In genomic region chr2:163467585-163467984, GRCm38 (mm10) we compare ENCODE assay signal across 25 mouse cellular contexts. TPM values are rescaled to one million over a fixed set of nuclear protein-coding genes. Genes with fewer than 3 reads are reported as not detected.
DNase-seq lines count a peak whose midpoint lies in the region; ATAC-seq and TF ChIP-seq lines count a peak whose summit lies in the region.
"Had no signal": no experiment of that assay in that cellular context is flagged by ENCODE, and none has a peak within 500 bp of the region (broad histone marks: within the 10 kb centered on the region; RNA-seq: fewer than 3 reads in every experiment).

No protein-coding gene starts in this region.

- ATAC-seq in megakaryocyte-erythroid progenitor cell, adult 5-6 weeks (replicated peaks; ENCODE audit: low FRiP score, low TSS enrichment, poor library complexity, severe bottlenecking): no peak
- ATAC-seq: CD4-positive, CD25-positive, alpha-beta regulatory T cell, adult 4 months; forebrain, embryonic 15.5 days; intestine, embryonic 16.5 days had no signal

- H3K27ac ChIP-seq in gastrocnemius, adult 2 months: peak overlapping the region; percentile 92
- H3K27ac ChIP-seq: embryonic facial prominence, embryonic 12.5 days; forebrain, embryonic 15.5 days; hindbrain, embryonic 10.5 days; hindbrain, embryonic 14.5 days had no signal

- intact Hi-C loops in gastrocnemius, adult 2 months (cut with DNase I): no loop called here

- no peak for TF ChIP-seq CTCF in gastrocnemius, adult 2 months (IDR thresholded peaks at IDR 0.05)

- H3K4me3 ChIP-seq in gastrocnemius, adult 2 months: peak overlapping the region; percentile 5; the same call in 1 of the 2 replicates
- H3K4me3 ChIP-seq: embryonic facial prominence, embryonic 12.5 days; forebrain, embryonic 15.5 days; heart, embryonic 12.5 days; hindbrain, embryonic 10.5 days had no signal

- DNase-seq in adrenal gland, adult (ENCODE audit: inconsistent age in 2 of 2, low spot score in 1 of 2): peak; percentile 74 to 90
- no peak for DNase-seq in adrenal gland, postnatal 4 days (ENCODE audit: low spot score in 2 of 2)
- no peak for DNase-seq in gastrocnemius, adult 2 months
- DNase-seq in gastrocnemius, adult 18-20 months (ENCODE audit: low spot score): no peak
- peak; percentile 82 for DNase-seq in adrenal gland, adult 2 months
- peak; percentile 32 for DNase-seq in adrenal gland, postnatal 25 days
- DNase-seq: B cell, adult 2 months; cerebellum, postnatal 10 days; gastrocnemius, postnatal 25 days; kidney, adult 2 months had no signal

RNA-seq across cellular contexts. Expression of gene Fitm2, which starts 4.8 kb away (rescaled TPM):
- 10 to 100 TPM; 41.4 to 46.4 TPM for total RNA-seq in adrenal gland, postnatal 4 days (2021)
- 100 to 1,000 TPM in 1 of 2 experiments, 10 to 100 TPM in 1; 73.8 to 106 TPM for total RNA-seq in gastrocnemius, adult 2 months (2021)
- 10 to 100 TPM; 76.5 TPM for total RNA-seq in gastrocnemius, adult 18-20 months (2021)
- total RNA-seq in adrenal gland, adult 2 months (2021): 100 to 1,000 TPM in 1 of 2 experiments, 10 to 100 TPM in 1; 88.8 to 102 TPM
- polyA plus RNA-seq in adrenal gland, adult 2 months (2012; rRNA removed): 58.7 and 60.9 TPM in 2 replicates
- 61.2 and 74.5 TPM in 2 replicates for total RNA-seq in adrenal gland, postnatal 25 days (2021)
- 3.3 and 6.6 TPM in 2 replicates for total RNA-seq in megakaryocyte-erythroid progenitor cell, adult 5-6 weeks (2014; fragmentation: Nextera tagmentation)
- 6.2 and 8.8 TPM in 2 replicates for total RNA-seq in megakaryocyte-erythroid progenitor cell, adult 5-6 weeks (2017)

RNA-seq across cellular contexts. Expression of gene R3hdml, which starts 24.5 kb away (rescaled TPM):
- 1 to 10 TPM in 1 of 2 experiments, not detected in 1; 4.6 TPM for total RNA-seq in adrenal gland, postnatal 4 days (2021)
- not detected for total RNA-seq in gastrocnemius, adult 2 months (2021)
- total RNA-seq in gastrocnemius, adult 18-20 months (2021): not detected
- not detected for total RNA-seq in adrenal gland, adult 2 months (2021)
- not detected in 2 replicates for polyA plus RNA-seq in adrenal gland, adult 2 months (2012; rRNA removed)
- not detected in 2 replicates for total RNA-seq in adrenal gland, postnatal 25 days (2021)
- total RNA-seq in megakaryocyte-erythroid progenitor cell, adult 5-6 weeks (2014; fragmentation: Nextera tagmentation): not detected in 2 replicates
- not detected in 2 replicates for total RNA-seq in megakaryocyte-erythroid progenitor cell, adult 5-6 weeks (2017)
- total RNA-seq: G1E; gastrocnemius, postnatal 25 days; granulocyte monocyte progenitor cell, adult 5-6 weeks; heart, postnatal 25 days had no signal
- polyA plus RNA-seq: CD4-positive, CD25-positive, alpha-beta regulatory T cell, adult 4 months; cortical plate, adult 2 months; embryonic facial prominence, embryonic 12.5 days; forebrain, embryonic 11.5 days; forebrain, embryonic 15.5 days; G1E; heart, embryonic 12.5 days; heart, embryonic 16.5 days; hindbrain, embryonic 10.5 days had no signal

RNA-seq across cellular contexts. Expression of gene Gdap1l1, which starts 29.3 kb away (rescaled TPM):
- total RNA-seq in adrenal gland, postnatal 4 days (2021): 10 to 100 TPM in 1 of 2 experiments, 1 to 10 TPM in 1; 9.7 to 10.3 TPM
- total RNA-seq in gastrocnemius, adult 2 months (2021): not detected
- under 1 TPM in 1 of 2 experiments, not detected in 1; 0.21 TPM for total RNA-seq in gastrocnemius, adult 18-20 months (2021)
- 1 to 10 TPM; 2.2 to 4.2 TPM for total RNA-seq in adrenal gland, adult 2 months (2021)
- polyA plus RNA-seq in adrenal gland, adult 2 months (2012; rRNA removed): 6.5 and 8.7 TPM in 2 replicates
- 2.8 and 3.7 TPM in 2 replicates for total RNA-seq in adrenal gland, postnatal 25 days (2021)
- not detected in 2 replicates for total RNA-seq in megakaryocyte-erythroid progenitor cell, adult 5-6 weeks (2014; fragmentation: Nextera tagmentation)
- not detected in 2 replicates for total RNA-seq in megakaryocyte-erythroid progenitor cell, adult 5-6 weeks (2017)
- total RNA-seq: gastrocnemius, postnatal 25 days; granulocyte monocyte progenitor cell, adult 5-6 weeks; heart, postnatal 25 days had no signal
- polyA plus RNA-seq: CD4-positive, CD25-positive, alpha-beta regulatory T cell, adult 4 months; G1E had no signal

RNA-seq across cellular contexts. Expression of gene Hnf4a, which starts 39.0 kb away (rescaled TPM):
- 10 to 100 TPM; 14.7 to 18.9 TPM for total RNA-seq in adrenal gland, postnatal 4 days (2021)
- not detected for total RNA-seq in gastrocnemius, adult 2 months (2021)
- total RNA-seq in gastrocnemius, adult 18-20 months (2021): under 1 TPM; 0.21 to 0.28 TPM
- 1 to 10 TPM in 1 of 2 experiments, under 1 TPM in 1; 0.14 to 1.1 TPM for total RNA-seq in adrenal gland, adult 2 months (2021)
- polyA plus RNA-seq in adrenal gland, adult 2 months (2012; rRNA removed): 0.15 TPM in 1 of 2 replicates, not detected in the other
- total RNA-seq in adrenal gland, postnatal 25 days (2021): 2.4 TPM in 1 of 2 replicates, not detected in the other
- 0.31 TPM in 1 of 2 replicates, not detected in the other for total RNA-seq in megakaryocyte-erythroid progenitor cell, adult 5-6 weeks (2014; fragmentation: Nextera tagmentation)
- total RNA-seq in megakaryocyte-erythroid progenitor cell, adult 5-6 weeks (2017): 0.56 and 0.84 TPM in 2 replicates
- total RNA-seq: gastrocnemius, postnatal 25 days; heart, postnatal 25 days had no signal
- polyA plus RNA-seq: CD4-positive, CD25-positive, alpha-beta regulatory T cell, adult 4 months; cortical plate, adult 2 months; embryonic facial prominence, embryonic 12.5 days; forebrain, embryonic 11.5 days; forebrain, embryonic 15.5 days; frontal cortex, adult 2 months; hindbrain, embryonic 10.5 days; hindbrain, embryonic 14.5 days had no signal

RNA-seq across cellular contexts. Expression of gene Oser1, which starts 43.1 kb away (rescaled TPM):
- 10 to 100 TPM; 34.7 to 36.6 TPM for total RNA-seq in adrenal gland, postnatal 4 days (2021)
- 10 to 100 TPM; 32.4 to 38.2 TPM for total RNA-seq in gastrocnemius, adult 2 months (2021)
- 10 to 100 TPM; 31.4 to 38.1 TPM for total RNA-seq in gastrocnemius, adult 18-20 months (2021)
- 10 to 100 TPM; 29.2 to 49.2 TPM for total RNA-seq in adrenal gland, adult 2 months (2021)
- polyA plus RNA-seq in adrenal gland, adult 2 months (2012; rRNA removed): 3.0 TPM in 2 replicates
- total RNA-seq in adrenal gland, postnatal 25 days (2021): 34.2 and 36.7 TPM in 2 replicates
- total RNA-seq in megakaryocyte-erythroid progenitor cell, adult 5-6 weeks (2014; fragmentation: Nextera tagmentation): 24.6 and 25.8 TPM in 2 replicates
- 46.6 and 53.5 TPM in 2 replicates for total RNA-seq in megakaryocyte-erythroid progenitor cell, adult 5-6 weeks (2017)

Comparison
In these comparisons a context has a peak if more than half of its experiments do, and no peak if none do; other contexts are left out.
1. DNase-seq: peak in adrenal gland, adult (2 of 2), adrenal gland, adult 2 months (single experiment) and adrenal gland, postnatal 25 days (single experiment); none in adrenal gland, postnatal 4 days (0 of 2), gastrocnemius, adult 2 months (single experiment) and gastrocnemius, adult 18-20 months (single experiment).